Mouse (Mus musculus): ENCODE data around the gene Siglecg. TPM values are rescaled to one million over a fixed set of nuclear protein-coding genes. Genes with fewer than 3 reads are reported as not detected.

Gene Siglecg
- polyA plus RNA-seq, 1 experiment = 1.6 TPM

- H3K27me3 ChIP-seq (ENCODE audit: control insufficient read depth, insufficient read depth, insufficient read length) = no peaks in the 10 kb centered on the region
- H3K4me3 ChIP-seq (ENCODE audit: insufficient read depth, poor library complexity, severe bottlenecking) = no peak overlapping the region
- peaks cover 5% of the 10 kb centered on the region for H3K36me3 ChIP-seq (ENCODE audit: control insufficient read depth, insufficient read depth)
- no peak overlapping the region for H3ac ChIP-seq (ENCODE audit: control insufficient read depth, insufficient read length, low read depth)
- H3K79me3 ChIP-seq (ENCODE audit: low read depth) = no peaks in the 10 kb centered on the region
- no peak for TF ChIP-seq CEBPB (IDR thresholded peaks at IDR 0.05; ENCODE audit: low read depth)
- TF ChIP-seq MAX (IDR thresholded peaks at IDR 0.05) = no peak
- no peak for TF ChIP-seq USF1 (IDR thresholded peaks at IDR 0.05; ENCODE audit: low read depth)
- TF ChIP-seq MYOG (IDR thresholded peaks at IDR 0.05; ENCODE audit: control insufficient read depth, extremely low read depth, insufficient read length) = no peak
- no peak for TF ChIP-seq CTCF (IDR thresholded peaks at IDR 0.05; ENCODE audit: control insufficient read depth, insufficient read depth, insufficient read length)
- no peak for TF ChIP-seq FOSL1 (IDR thresholded peaks at IDR 0.05; ENCODE audit: insufficient read depth, low read length, poor library complexity, severe bottlenecking)
- TF ChIP-seq MYOD1 (IDR thresholded peaks at IDR 0.05; ENCODE audit: control insufficient read depth, insufficient read length, low read depth) = no peak
- H3K79me2 ChIP-seq (ENCODE audit: control insufficient read depth, insufficient read depth) = peaks cover 8% of the 10 kb centered on the region
Observed at GRCm38 (mm10) chr7:43451726-43452125, 43.7 kb downstream of the Siglecg start.

GRCm38 (mm10) chr7:43452609-43453008 is 44.6 kb downstream of the Siglecg start:
- H3K79me2 ChIP-seq (ENCODE audit: control insufficient read depth, insufficient read depth) = peaks cover 4% of the 10 kb centered on the region
- H3K79me3 ChIP-seq (ENCODE audit: low read depth) = no peaks in the 10 kb centered on the region
- H3ac ChIP-seq (ENCODE audit: control insufficient read depth, insufficient read length, low read depth) = no peak overlapping the region
- peaks cover 5% of the 10 kb centered on the region for H3K36me3 ChIP-seq (ENCODE audit: control insufficient read depth, insufficient read depth)
- no peaks in the 10 kb centered on the region for H3K27me3 ChIP-seq (ENCODE audit: control insufficient read depth, insufficient read depth, insufficient read length)
- TF ChIP-seq MAX (IDR thresholded peaks at IDR 0.05) = no peak
- no peak for TF ChIP-seq MYOD1 (IDR thresholded peaks at IDR 0.05; ENCODE audit: control insufficient read depth, insufficient read length, low read depth)
- TF ChIP-seq CTCF (IDR thresholded peaks at IDR 0.05; ENCODE audit: control insufficient read depth, insufficient read depth, insufficient read length) = no peak
- TF ChIP-seq CEBPB (IDR thresholded peaks at IDR 0.05; ENCODE audit: low read depth) = no peak
- no peak for TF ChIP-seq USF1 (IDR thresholded peaks at IDR 0.05; ENCODE audit: low read depth)
- no peak overlapping the region for H3K4me3 ChIP-seq (ENCODE audit: insufficient read depth, poor library complexity, severe bottlenecking)

- Histone ChIP-seq H3K79me3 (ENCODE audit: low read depth) (no peaks in the 10 kb centered on the region), H3ac (ENCODE audit: control insufficient read depth, insufficient read length, low read depth) (no peak overlapping the region), H3K27me3 (ENCODE audit: control insufficient read depth, insufficient read depth, insufficient read length) (no peaks in the 10 kb centered on the region), H3K4me3 (ENCODE audit: insufficient read depth, poor library complexity, severe bottlenecking) (no peak overlapping the region), H3K79me2 (ENCODE audit: control insufficient read depth, insufficient read depth) (no peaks in the 10 kb centered on the region), H3K36me3 (ENCODE audit: control insufficient read depth, insufficient read depth) (peaks cover 5% of the 10 kb centered on the region)
- no peak for TF ChIP-seq CTCF (IDR thresholded peaks at IDR 0.05; ENCODE audit: control insufficient read depth, insufficient read depth, insufficient read length)
- TF ChIP-seq MYOD1 (IDR thresholded peaks at IDR 0.05; ENCODE audit: control insufficient read depth, insufficient read length, low read depth) = no peak
- no peak for TF ChIP-seq MYOG (IDR thresholded peaks at IDR 0.05; ENCODE audit: control insufficient read depth, extremely low read depth, insufficient read length)
- no peak for TF ChIP-seq FOSL1 (IDR thresholded peaks at IDR 0.05; ENCODE audit: insufficient read depth, low read length, poor library complexity, severe bottlenecking)
- TF ChIP-seq MAX (IDR thresholded peaks at IDR 0.05) = no peak
- TF ChIP-seq CEBPB (IDR thresholded peaks at IDR 0.05; ENCODE audit: low read depth) = no peak
- no peak for TF ChIP-seq USF1 (IDR thresholded peaks at IDR 0.05; ENCODE audit: low read depth)
Observed at GRCm38 (mm10) chr7:43453599-43454355, 45.8 kb downstream of the Siglecg start.

GRCm38 (mm10) chr7:43454371-43454770 is 46.4 kb downstream of the Siglecg start:
- H3K27me3 ChIP-seq (ENCODE audit: control insufficient read depth, insufficient read depth, insufficient read length) = no peaks in the 10 kb centered on the region
- H3K79me2 ChIP-seq (ENCODE audit: control insufficient read depth, insufficient read depth) = no peaks in the 10 kb centered on the region
- TF ChIP-seq MYOD1 (IDR thresholded peaks at IDR 0.05; ENCODE audit: control insufficient read depth, insufficient read length, low read depth) = no peak
- H3K79me3 ChIP-seq (ENCODE audit: low read depth) = no peaks in the 10 kb centered on the region
- no peak overlapping the region for H3ac ChIP-seq (ENCODE audit: control insufficient read depth, insufficient read length, low read depth)
- H3K4me3 ChIP-seq (ENCODE audit: insufficient read depth, poor library complexity, severe bottlenecking) = no peak overlapping the region
- H3K36me3 ChIP-seq (ENCODE audit: control insufficient read depth, insufficient read depth) = peaks cover 5% of the 10 kb centered on the region

- Histone ChIP-seq H3K79me3 (ENCODE audit: low read depth) (no peaks in the 10 kb centered on the region), H3K36me3 (ENCODE audit: control insufficient read depth, insufficient read depth) (no peaks in the 10 kb centered on the region), H3K4me3 (ENCODE audit: insufficient read depth, poor library complexity, severe bottlenecking) (no peak within 1 kb of the TSS), H3K27me3 (ENCODE audit: control insufficient read depth, insufficient read depth, insufficient read length) (no peaks in the 10 kb centered on the region), H3K79me2 (ENCODE audit: control insufficient read depth, insufficient read depth) (no peaks in the 10 kb centered on the region), H3ac (ENCODE audit: control insufficient read depth, insufficient read length, low read depth) (no peak within 1 kb of the TSS)
- TF ChIP-seq CEBPB (IDR thresholded peaks at IDR 0.05; ENCODE audit: low read depth) (no peak), MYOG (IDR thresholded peaks at IDR 0.05; ENCODE audit: control insufficient read depth, extremely low read depth, insufficient read length) (no peak), MAX (IDR thresholded peaks at IDR 0.05) (no peak), MYOD1 (IDR thresholded peaks at IDR 0.05; ENCODE audit: control insufficient read depth, insufficient read length, low read depth) (no peak), FOSL1 (IDR thresholded peaks at IDR 0.05; ENCODE audit: insufficient read depth, low read length, poor library complexity, severe bottlenecking) (no peak), USF1 (IDR thresholded peaks at IDR 0.05; ENCODE audit: low read depth) (no peak), CTCF (IDR thresholded peaks at IDR 0.05; ENCODE audit: control insufficient read depth, insufficient read depth, insufficient read length) (no peak)
Observed at GRCm38 (mm10) chr7:43462851-43463250, 54.8 kb downstream of the Siglecg start, which contains the start of gene Vsig10l. Vsig10l (plus strand) TSS chr7:43463151.

GRCm38 (mm10) chr7:43463976-43464375 is 56.0 kb downstream of the Siglecg start:
- Histone ChIP-seq H3ac (ENCODE audit: control insufficient read depth, insufficient read length, low read depth) (no peak overlapping the region), H3K79me3 (ENCODE audit: low read depth) (no peaks in the 10 kb centered on the region), H3K36me3 (ENCODE audit: control insufficient read depth, insufficient read depth) (no peaks in the 10 kb centered on the region), H3K4me3 (ENCODE audit: insufficient read depth, poor library complexity, severe bottlenecking) (no peak overlapping the region), H3K27me3 (ENCODE audit: control insufficient read depth, insufficient read depth, insufficient read length) (no peaks in the 10 kb centered on the region), H3K79me2 (ENCODE audit: control insufficient read depth, insufficient read depth) (no peaks in the 10 kb centered on the region)
- TF ChIP-seq CEBPB (IDR thresholded peaks at IDR 0.05; ENCODE audit: low read depth) (no peak), CTCF (IDR thresholded peaks at IDR 0.05; ENCODE audit: control insufficient read depth, insufficient read depth, insufficient read length) (no peak), USF1 (IDR thresholded peaks at IDR 0.05; ENCODE audit: low read depth) (no peak), FOSL1 (IDR thresholded peaks at IDR 0.05; ENCODE audit: insufficient read depth, low read length, poor library complexity, severe bottlenecking) (no peak), MAX (IDR thresholded peaks at IDR 0.05) (no peak), MYOD1 (IDR thresholded peaks at IDR 0.05; ENCODE audit: control insufficient read depth, insufficient read length, low read depth) (no peak), MYOG (IDR thresholded peaks at IDR 0.05; ENCODE audit: control insufficient read depth, extremely low read depth, insufficient read length) (no peak)
